Mouse (Mus musculus) embryonic facial prominence, embryonic 15.5 days (tissue): ENCODE measurements at regions not wholly inside any gene's neighbourhood (a gene's known extent, or its start where the extent isn't known, plus 50 kb on each side); places are given as distances from the start of the nearest gene placed in this dataset.

Experiments used
- ATAC-seq: fragments of 200-750 bp; cut with Nextera tagmentation; 2 replicates; pipeline ENCODE4 v1.8.0; 2017; ENCODE audit warnings: low read depth, moderate TSS enrichment; ENCODE audit not compliant: insufficient number of reproducible peaks, low FRiP score, low TSS enrichment
- H3K27ac ChIP-seq: fragments of 300-500 bp; sonication (generic); replicated peaks from 2 replicates; pipeline ENCODE4 v1.5.1; 2015; ENCODE audit warnings: mild to moderate bottlenecking, inconsistent platforms
- H3K27me3 ChIP-seq: fragments of 300-500 bp; sonication (generic); 2 replicates; pipeline ENCODE4 v1.6.1; 2015; ENCODE audit warnings: inconsistent platforms
- H3K36me3 ChIP-seq: fragments of 300-500 bp; sonication (generic); 2 replicates; pipeline ENCODE4 v1.6.1; 2015; ENCODE audit warnings: mild to moderate bottlenecking, inconsistent platforms
- H3K4me1 ChIP-seq: fragments of 300-500 bp; sonication (generic); 2 replicates; pipeline ENCODE4 v1.6.1; 2015; ENCODE audit warnings: inconsistent platforms
- H3K4me2 ChIP-seq: fragments of 300-500 bp; sonication (generic); replicated peaks from 2 replicates; pipeline ENCODE4 v1.6.1; 2015; ENCODE audit warnings: mild to moderate bottlenecking, inconsistent platforms
- H3K4me3 ChIP-seq: fragments of 300-500 bp; sonication (generic); replicated peaks from 2 replicates; pipeline ENCODE4 v1.5.1; 2015; ENCODE audit warnings: mild to moderate bottlenecking, inconsistent platforms
- H3K9ac ChIP-seq: fragments of 300-500 bp; sonication (generic); 2 replicates; pipeline ENCODE4 v1.6.1; 2015; ENCODE audit warnings: inconsistent platforms
- H3K9me3 ChIP-seq: fragments of 300-500 bp; sonication (generic); replicated peaks from 2 replicates; pipeline ENCODE4 v1.6.1; 2016; ENCODE audit warnings: inconsistent platforms
- WGBS: fragments of 180-500 bp; shearing (Covaris S2); methylation state at CpG from one replicate; pipeline ENCODE4 v1.1.7; 2015; 5-methylcytosine and 5-hydroxymethylcytosine counted together

GRCm38 (mm10) chr2:171630101-171630715 lies 413.1 kb downstream of the Cbln4 start:
- Histone ChIP-seq H3K9me3 (no peaks in the 10 kb centered on the region), H3K4me3 (no peak overlapping the region), H3K27ac (no peak overlapping the region), H3K4me2 (no peak overlapping the region), H3K36me3 (no peaks in the 10 kb centered on the region), H3K4me1 (peaks cover 21% of the 10 kb centered on the region), H3K9ac (no peak overlapping the region), H3K27me3 (no peaks in the 10 kb centered on the region)
- 78% methylated on average over 9 of the region's 9 CpGs for WGBS
- ATAC-seq: no peak

GRCm38 (mm10) chr2:171628182-171628850 lies 414.9 kb downstream of the Cbln4 start:
- H3K9me3 ChIP-seq: no peaks in the 10 kb centered on the region
- H3K27me3 ChIP-seq: no peaks in the 10 kb centered on the region
- no peak overlapping the region for H3K4me2 ChIP-seq
- no peak overlapping the region for H3K27ac ChIP-seq
- no peak overlapping the region for H3K4me3 ChIP-seq
- no peaks in the 10 kb centered on the region for H3K36me3 ChIP-seq
- H3K9ac ChIP-seq: no peak overlapping the region
- H3K4me1 ChIP-seq: peaks cover 13% of the 10 kb centered on the region
- WGBS: 92% methylated on average over 10 of the region's 10 CpGs
- ATAC-seq: no peak

- no peaks in the 10 kb centered on the region for H3K27me3 ChIP-seq
- no peaks in the 10 kb centered on the region for H3K9me3 ChIP-seq
- ATAC-seq: no peak
- WGBS: 56% methylated on average over 5 of the region's 5 CpGs
- H3K9ac ChIP-seq: no peak overlapping the region
- no peak overlapping the region for H3K4me3 ChIP-seq
- no peaks in the 10 kb centered on the region for H3K36me3 ChIP-seq
- no peak overlapping the region for H3K4me2 ChIP-seq
- H3K27ac ChIP-seq: no peak overlapping the region
- no peaks in the 10 kb centered on the region for H3K4me1 ChIP-seq
Measured at GRCm38 (mm10) chr2:171620668-171621067, 422.6 kb downstream of the Cbln4 start.

GRCm38 (mm10) chr2:171620253-171620652 lies 423.0 kb downstream of the Cbln4 start:
- Histone ChIP-seq H3K4me2 (no peak overlapping the region), H3K27ac (no peak overlapping the region), H3K4me3 (no peak overlapping the region), H3K9ac (no peak overlapping the region), H3K4me1 (no peaks in the 10 kb centered on the region), H3K27me3 (no peaks in the 10 kb centered on the region), H3K36me3 (no peaks in the 10 kb centered on the region), H3K9me3 (no peaks in the 10 kb centered on the region)
- WGBS: 69% methylated on average over 2 of the region's 2 CpGs
- ATAC-seq: no peak

GRCm38 (mm10) chr2:171618771-171619170 lies 424.5 kb downstream of the Cbln4 start:
- H3K36me3 ChIP-seq: no peaks in the 10 kb centered on the region
- WGBS: 87% methylated on average over 4 of the region's 4 CpGs

GRCm38 (mm10) chr2:171618333-171618732 lies 424.9 kb downstream of the Cbln4 start:
- ATAC-seq: no peak
- H3K9ac ChIP-seq: no peak overlapping the region
- no peak overlapping the region for H3K4me3 ChIP-seq
- H3K9me3 ChIP-seq: no peaks in the 10 kb centered on the region
- H3K4me1 ChIP-seq: no peaks in the 10 kb centered on the region
- no peaks in the 10 kb centered on the region for H3K36me3 ChIP-seq
- WGBS: 82% methylated on average over 9 of the region's 9 CpGs
- H3K27me3 ChIP-seq: no peaks in the 10 kb centered on the region
- H3K27ac ChIP-seq: no peak overlapping the region
- no peak overlapping the region for H3K4me2 ChIP-seq

More at GRCm38 (mm10) chr2:171618771-171619170, 424.5 kb downstream of the Cbln4 start:
- H3K4me3 ChIP-seq: no peak overlapping the region
- no peak overlapping the region for H3K4me2 ChIP-seq
- H3K27ac ChIP-seq: no peak overlapping the region
- H3K9ac ChIP-seq: no peak overlapping the region
- H3K9me3 ChIP-seq: no peaks in the 10 kb centered on the region
- ATAC-seq: no peak
- no peaks in the 10 kb centered on the region for H3K27me3 ChIP-seq
- H3K4me1 ChIP-seq: no peaks in the 10 kb centered on the region

- Histone ChIP-seq H3K4me3 (no peak overlapping the region), H3K4me1 (no peaks in the 10 kb centered on the region), H3K9ac (no peak overlapping the region), H3K27ac (no peak overlapping the region), H3K27me3 (no peaks in the 10 kb centered on the region), H3K36me3 (no peaks in the 10 kb centered on the region), H3K4me2 (no peak overlapping the region), H3K9me3 (no peaks in the 10 kb centered on the region)
- WGBS: 59% methylated on average over 2 of the region's 2 CpGs
- ATAC-seq: no peak
Measured at GRCm38 (mm10) chr2:171615462-171615861, 427.8 kb downstream of the Cbln4 start.

GRCm38 (mm10) chr2:171605064-171605463 lies 438.2 kb downstream of the Cbln4 start:
- Histone ChIP-seq H3K4me3 (no peak overlapping the region), H3K27ac (no peak overlapping the region), H3K9me3 (no peaks in the 10 kb centered on the region), H3K4me1 (no peaks in the 10 kb centered on the region), H3K27me3 (no peaks in the 10 kb centered on the region), H3K9ac (no peak overlapping the region), H3K36me3 (no peaks in the 10 kb centered on the region), H3K4me2 (no peak overlapping the region)
- no peak for ATAC-seq
- 51% methylated on average over 5 of the region's 5 CpGs for WGBS

- H3K27ac ChIP-seq: no peak overlapping the region
- ATAC-seq: no peak
- H3K4me1 ChIP-seq: no peaks in the 10 kb centered on the region
- no peaks in the 10 kb centered on the region for H3K36me3 ChIP-seq
- no peak overlapping the region for H3K4me3 ChIP-seq
- 71% methylated on average over 5 of the region's 5 CpGs for WGBS
- H3K4me2 ChIP-seq: no peak overlapping the region
- H3K9me3 ChIP-seq: no peaks in the 10 kb centered on the region
- no peaks in the 10 kb centered on the region for H3K27me3 ChIP-seq
- H3K9ac ChIP-seq: no peak overlapping the region
Measured at GRCm38 (mm10) chr2:171595240-171595639, 448.0 kb downstream of the Cbln4 start.

- H3K4me1 ChIP-seq: no peaks in the 10 kb centered on the region
- WGBS: 67% methylated on average over 3 of the region's 3 CpGs
- H3K27me3 ChIP-seq: no peaks in the 10 kb centered on the region
- H3K4me2 ChIP-seq: no peak overlapping the region
- H3K27ac ChIP-seq: no peak overlapping the region
- H3K9ac ChIP-seq: no peak overlapping the region
- no peaks in the 10 kb centered on the region for H3K9me3 ChIP-seq
- H3K4me3 ChIP-seq: no peak overlapping the region
- no peaks in the 10 kb centered on the region for H3K36me3 ChIP-seq
- no peak for ATAC-seq
Measured at GRCm38 (mm10) chr2:171593884-171594283, 449.4 kb downstream of the Cbln4 start.

GRCm38 (mm10) chr2:171592315-171592714 lies 451.0 kb downstream of the Cbln4 start:
- Histone ChIP-seq H3K4me3 (no peak overlapping the region), H3K4me2 (no peak overlapping the region), H3K4me1 (no peaks in the 10 kb centered on the region), H3K9me3 (no peaks in the 10 kb centered on the region), H3K27ac (no peak overlapping the region), H3K9ac (no peak overlapping the region), H3K27me3 (no peaks in the 10 kb centered on the region), H3K36me3 (no peaks in the 10 kb centered on the region)
- WGBS: 69% methylated on average over 6 of the region's 6 CpGs
- no peak for ATAC-seq

- Histone ChIP-seq H3K27ac (no peak overlapping the region), H3K4me1 (no peaks in the 10 kb centered on the region), H3K36me3 (no peaks in the 10 kb centered on the region), H3K4me3 (no peak overlapping the region), H3K27me3 (no peaks in the 10 kb centered on the region), H3K4me2 (no peak overlapping the region), H3K9me3 (no peaks in the 10 kb centered on the region), H3K9ac (no peak overlapping the region)
- ATAC-seq: no peak
- 37% methylated on average over 4 of the region's 4 CpGs for WGBS
Measured at GRCm38 (mm10) chr2:171588158-171588557, 455.1 kb downstream of the Cbln4 start.
